Mouse (Mus musculus) kidney, adult 2 months (tissue): ENCODE results near the gene Cradd.

Source experiments
- CTCF ChIP-seq: fragments of 200-500 bp; conservative IDR thresholded peaks from 2 replicates; pipeline ENCODE4 v1.5.1; 2011; ENCODE audit warnings: low read depth, mild to moderate bottlenecking, control low read depth, low read length, moderate library complexity, mixed read lengths; ENCODE audit not compliant: insufficient read depth, insufficient read length
- POLR2A ChIP-seq: fragments of 200-500 bp; IDR thresholded peaks from one replicate; pipeline ENCODE4 v1.6.1; 2011; ENCODE audit warnings: low read depth, low read length, control low read depth

DNA sequence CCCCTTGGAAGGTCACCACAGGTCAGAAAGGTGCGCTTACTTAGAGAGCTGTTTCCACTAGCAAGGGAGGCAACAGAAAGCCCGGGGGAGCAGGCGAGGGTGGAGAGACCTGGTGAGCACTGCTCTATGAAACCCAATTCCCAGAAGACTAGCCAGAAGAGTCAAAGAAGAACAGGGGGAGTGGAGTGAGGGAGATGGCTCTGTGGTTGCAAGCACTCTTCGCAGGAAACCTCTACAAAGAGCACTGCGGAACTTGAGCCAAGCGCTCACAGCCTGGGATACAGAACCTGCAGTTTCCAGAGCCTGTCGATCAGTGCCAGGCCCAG lies 24.2 kb downstream of the Cradd start:
- no peak for TF ChIP-seq CTCF
- TF ChIP-seq POLR2A = no peak
